Mouse (Mus musculus): Measurements from ENCODE around the gene Cdc42bpa.

Gene Cdc42bpa

DNA sequence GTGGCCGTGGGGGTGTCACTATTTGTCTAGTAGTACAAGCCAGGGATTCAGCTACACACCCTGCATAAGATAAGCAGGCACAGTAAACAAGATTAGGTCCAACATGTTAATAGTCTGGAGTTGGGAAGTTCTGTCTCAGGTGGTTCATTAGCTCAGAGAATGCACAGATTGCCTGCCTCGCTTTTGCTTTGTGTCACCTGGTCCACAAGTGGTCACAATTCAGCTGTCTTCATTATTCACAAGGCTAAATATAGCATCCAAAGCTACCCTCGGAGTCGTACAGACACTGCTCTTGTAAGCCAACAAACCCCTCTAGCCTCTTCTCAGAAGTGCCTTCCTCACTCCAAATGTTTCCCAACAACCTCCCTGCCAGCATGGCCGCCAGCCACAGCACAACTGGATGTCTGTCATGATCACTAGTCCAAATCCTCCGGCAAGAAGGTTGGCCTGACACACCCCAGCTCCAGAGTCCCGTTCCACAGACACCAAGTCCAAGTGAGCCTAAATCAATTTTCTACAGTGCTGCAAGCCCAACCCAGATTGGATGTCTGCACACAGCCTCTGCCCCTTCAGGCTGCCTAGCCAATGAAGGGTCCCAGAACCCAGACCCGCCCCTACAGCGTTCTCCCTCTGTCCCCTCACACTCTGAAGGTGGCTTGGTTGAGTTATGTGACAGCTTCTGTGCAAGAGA is 234.7 kb downstream of the Cdc42bpa start:
- DNase-seq = no peak

DNA sequence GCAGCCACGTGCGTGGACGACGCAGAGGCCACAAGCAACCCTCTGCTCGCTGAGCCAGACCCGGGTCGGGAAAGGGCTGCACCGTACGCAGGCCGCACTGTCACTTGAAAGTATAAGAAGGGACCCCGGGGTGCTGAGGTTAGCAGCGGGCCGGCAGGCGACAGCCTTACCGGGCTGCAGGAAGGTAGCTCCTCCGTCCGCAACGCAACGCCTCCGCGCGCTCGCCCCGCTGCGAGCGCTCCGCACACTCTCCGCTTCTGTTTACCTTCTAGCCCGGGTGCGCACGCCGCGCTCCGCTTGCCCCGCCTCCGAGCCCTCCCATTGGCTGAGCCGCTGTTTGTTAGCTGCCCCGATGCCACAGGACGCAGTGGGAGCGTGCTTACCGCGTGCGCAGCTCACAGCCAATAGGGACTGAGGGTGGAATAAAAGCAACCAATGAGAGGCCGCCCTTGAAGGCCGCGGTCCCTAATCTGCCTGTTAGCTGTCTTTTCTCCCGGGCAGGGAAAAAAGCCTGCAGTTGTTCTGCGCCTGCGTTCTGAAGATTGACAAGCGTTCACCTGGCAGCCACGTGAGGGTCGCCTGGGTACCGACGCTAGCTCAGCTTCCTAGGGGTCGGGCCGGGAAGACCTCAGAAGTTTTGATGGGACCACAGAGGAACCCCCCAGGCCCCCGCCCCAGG is 235.6 kb downstream of the Cdc42bpa start:
- peak; percentile 97 for DNase-seq

DNA sequence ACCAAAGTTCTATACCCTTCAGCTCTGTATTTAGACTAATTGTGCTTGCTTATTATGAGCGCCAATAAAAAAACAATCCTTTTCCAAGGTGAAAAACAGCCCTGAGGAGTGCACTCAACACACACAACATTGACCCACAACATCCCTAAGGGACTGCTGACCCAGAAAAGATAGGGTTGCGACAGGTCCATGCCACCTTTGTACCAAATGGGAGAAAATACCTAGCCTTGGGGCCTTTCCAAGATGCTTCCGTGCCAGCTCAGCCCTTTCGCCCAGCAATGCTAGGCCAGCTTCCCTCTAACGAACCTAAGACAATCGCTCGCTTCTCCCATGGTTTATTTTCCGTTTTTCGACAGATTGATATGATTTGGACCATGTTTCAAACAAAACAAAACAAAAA is 236.2 kb downstream of the Cdc42bpa start:
- no peak for DNase-seq

DNA sequence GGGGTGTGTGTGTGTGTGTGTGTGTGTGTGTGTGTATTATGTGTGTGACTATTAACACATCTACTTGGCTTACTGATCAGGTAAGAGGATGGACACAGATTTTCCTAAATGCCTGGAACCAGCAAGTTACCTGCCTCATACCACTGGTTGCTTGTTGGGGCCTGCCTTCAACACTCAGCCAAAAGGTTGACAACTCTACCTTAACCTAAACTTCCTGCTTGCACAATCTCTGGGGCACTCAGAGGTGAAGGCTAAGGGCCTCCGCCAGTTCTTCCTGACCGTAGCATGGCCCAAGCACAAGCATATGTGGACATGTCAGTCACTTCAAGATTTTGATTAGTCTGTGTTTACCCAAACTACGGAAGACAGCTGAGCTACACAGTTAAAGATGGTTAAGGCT is 237.7 kb downstream of the Cdc42bpa start:
- no peak for DNase-seq

DNA sequence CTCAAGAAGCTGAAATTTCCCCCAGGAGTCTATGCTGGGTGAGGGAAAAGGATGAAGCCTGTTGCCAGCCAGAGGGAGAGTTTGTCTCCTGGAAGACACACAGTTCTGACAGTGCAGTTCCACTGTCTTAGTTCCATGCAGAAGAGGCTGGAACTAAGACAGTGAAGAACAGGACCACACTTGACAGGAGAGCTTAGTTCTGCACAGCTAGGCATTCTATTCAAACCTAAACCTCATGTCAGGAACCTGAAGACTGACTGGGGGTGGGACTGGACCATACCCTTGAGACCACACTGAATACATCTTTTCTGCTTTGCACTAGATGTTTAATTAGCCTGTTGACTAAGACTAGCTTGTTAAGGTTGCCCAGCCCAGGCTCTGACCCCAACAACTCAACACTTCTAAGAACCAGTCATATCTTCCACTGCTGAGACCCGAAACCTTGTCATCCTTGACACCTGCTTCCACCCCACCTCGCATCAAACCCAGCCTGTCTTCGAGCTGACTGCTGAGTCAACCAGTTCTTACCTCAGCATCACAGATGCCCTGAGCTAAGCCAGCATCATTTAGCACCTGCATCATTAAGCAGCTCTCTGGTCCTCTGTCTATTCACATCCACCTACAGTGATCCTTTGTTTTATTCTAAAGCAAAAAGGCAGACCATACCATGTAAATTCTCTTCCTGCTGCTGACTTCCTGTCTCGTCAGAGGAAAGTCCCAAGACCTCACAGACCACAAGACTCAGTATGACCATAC is 238.9 kb downstream of the Cdc42bpa start, which contains the start of gene Coq8a:
Coq8a (minus strand) TSS at position 644 of the 756 bp plus-strand sequence.
- DNase-seq = no peak

DNA sequence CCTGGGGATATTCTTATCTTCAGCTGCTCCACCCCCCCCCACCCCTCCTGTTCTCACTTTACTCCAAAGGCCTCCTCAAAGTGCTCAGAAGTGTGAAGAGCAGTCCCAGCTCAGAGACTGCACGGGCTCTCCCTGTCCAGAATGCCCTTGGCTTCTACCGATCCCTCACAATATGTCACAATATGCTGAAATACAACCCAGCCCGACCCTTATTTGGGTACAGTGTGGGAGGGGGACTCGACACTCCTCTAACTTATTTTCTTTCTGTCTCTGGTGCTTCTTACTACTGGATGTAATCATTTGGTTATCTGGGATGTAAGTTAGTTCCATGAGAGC is 239.4 kb downstream of the Cdc42bpa start:
- DNase-seq = no peak

DNA sequence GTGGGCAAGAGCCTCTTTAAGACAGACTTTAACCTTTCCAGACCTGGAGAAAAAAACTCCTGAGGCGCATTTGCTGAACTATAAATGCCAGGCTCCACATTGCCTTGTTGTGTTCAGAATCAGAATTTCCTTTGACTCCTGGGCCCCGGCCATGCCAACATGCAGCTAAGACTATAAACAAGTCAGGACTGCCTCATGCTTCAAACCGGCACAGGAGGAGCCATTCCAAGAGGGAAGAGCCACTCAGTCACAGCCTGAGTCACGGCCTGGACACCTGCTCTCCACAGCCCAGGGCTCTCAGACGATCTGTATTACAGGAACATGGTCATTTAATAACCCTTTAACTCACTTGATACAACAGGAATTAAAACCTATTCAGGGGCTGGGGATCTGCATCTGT is 240.4 kb downstream of the Cdc42bpa start:
- no peak for DNase-seq

DNA sequence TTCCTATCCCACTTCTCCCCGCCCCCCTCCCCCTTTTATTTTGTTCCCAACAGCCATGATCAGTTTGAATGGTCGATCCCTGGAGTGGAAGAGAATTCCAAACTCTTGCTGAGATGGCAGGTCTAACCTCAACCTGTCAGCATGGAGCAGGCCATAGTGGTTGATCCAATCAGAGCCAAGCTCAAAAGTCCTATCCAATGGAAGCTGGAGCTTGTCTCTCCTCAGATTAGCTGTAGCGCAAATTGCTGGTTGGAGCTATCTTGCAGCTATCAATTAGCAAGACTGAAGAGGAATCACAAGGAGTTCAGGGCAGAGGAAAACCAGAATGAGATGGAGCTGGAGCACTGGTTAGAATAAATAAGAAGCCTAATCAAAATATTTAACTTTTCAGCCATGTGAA is 248.1 kb downstream of the Cdc42bpa start:
- no peak for DNase-seq

DNA sequence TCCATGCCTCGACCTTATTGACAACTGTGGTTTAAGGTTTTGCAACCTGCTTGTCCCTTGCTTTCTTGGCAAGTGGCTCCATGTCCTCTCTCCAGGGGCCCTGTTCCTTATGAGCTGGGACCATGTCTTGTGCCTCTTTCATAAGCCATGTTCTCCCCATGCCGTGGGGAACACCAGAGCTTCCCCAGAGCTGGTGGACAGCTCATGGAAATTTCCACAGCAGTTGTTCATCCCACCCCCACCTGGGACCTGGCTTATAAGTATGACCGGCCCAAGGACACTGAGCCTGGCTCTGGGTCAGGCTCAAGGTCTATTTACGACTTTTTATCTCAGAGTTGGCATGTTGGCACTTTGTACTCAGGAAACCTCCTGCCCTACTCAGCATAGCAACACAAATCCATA is 249.8 kb downstream of the Cdc42bpa start:
- no peak for DNase-seq

DNA sequence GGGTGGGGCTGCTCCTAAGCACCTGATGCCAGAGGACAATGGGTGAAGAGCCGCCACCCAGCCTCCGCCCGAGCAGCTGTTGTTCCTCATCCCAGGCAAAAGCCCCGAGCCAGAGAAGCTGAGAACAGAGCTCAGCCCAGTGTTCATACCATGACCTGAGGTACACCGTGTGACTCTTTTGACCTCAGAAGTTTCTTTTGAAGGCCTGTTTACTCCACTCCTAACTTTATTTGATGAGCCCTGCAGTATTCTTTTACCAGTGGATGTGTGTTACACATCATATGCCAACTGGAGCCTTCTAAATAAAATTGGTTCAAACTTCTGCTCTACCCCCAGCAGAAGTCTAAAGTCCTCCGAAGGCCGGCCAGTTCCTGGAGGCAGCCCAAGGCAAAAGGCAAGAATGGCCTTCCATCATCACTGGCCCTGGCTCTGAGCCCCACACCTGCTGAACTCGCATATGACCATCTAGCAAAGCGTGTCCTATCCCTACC is 250.6 kb downstream of the Cdc42bpa start:
- no peak for DNase-seq

DNA sequence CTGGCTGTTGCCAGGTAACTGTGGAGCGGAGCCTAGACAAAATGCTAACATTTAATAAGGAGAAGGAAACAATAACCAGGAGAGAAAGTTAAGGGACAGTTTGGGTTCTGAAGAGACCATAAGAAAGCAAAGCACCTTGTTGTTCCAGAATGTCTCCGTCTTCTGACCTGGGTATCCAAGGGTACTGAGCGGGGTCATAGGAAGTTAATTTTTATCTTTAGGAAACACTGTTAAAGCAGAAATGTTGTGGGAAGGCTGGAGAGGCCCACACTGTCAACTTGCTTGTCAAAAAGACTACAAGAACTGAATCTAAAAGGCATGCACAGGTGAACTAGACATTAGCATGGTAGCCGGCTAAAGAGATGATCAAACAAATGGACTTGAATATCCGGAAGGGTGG is 252.6 kb downstream of the Cdc42bpa start:
- DNase-seq = no peak

DNA sequence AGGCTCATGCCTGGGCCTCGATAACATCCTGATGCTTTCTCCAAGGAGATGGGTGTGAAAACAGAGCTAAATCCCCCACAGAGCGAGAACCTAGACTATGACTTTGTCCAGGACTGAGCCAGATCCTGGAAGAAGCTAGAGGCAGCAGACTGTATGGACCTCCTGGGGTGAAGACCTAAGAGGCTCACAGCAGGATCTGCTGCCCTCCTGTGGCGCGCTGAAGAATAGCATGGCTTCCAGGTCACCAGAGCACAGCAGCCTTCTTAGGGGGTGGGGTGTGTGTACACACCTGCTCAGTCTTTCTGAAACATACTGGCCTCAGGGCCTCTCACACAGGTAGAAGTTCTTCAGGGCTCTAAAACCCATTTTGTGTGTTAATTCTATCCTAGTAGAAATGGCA is 254.8 kb downstream of the Cdc42bpa start:
- peak; percentile 52 for DNase-seq

All from cerebellum, adult 11 months (tissue).